Mouse (Mus musculus) lung, embryonic 14.5 days (tissue): ENCODE data around the gene Rrp9. TPM values are rescaled to one million over a fixed set of nuclear protein-coding genes. Genes with fewer than 3 reads are reported as not detected.
A peak's percentile ranks its signal among the peaks of the same experiment; 100 is the strongest.

Experiments used
- ATAC-seq: fragments of 200-750 bp; cut with Nextera tagmentation; 2 replicates; pipeline ENCODE4 v1.8.0; 2017; ENCODE audit warnings: mild to moderate bottlenecking, moderate TSS enrichment, moderate library complexity; ENCODE audit not compliant: insufficient read depth
- DNase-seq: peaks from one replicate; pipeline ENCODE4 v3.0.0-alpha.2; 2015
- H3K27ac ChIP-seq: fragments of 300-500 bp; sonication (generic); 2 replicates; pipeline ENCODE4 v1.5.1; 2014; ENCODE audit warnings: low read depth, mild to moderate bottlenecking, moderate library complexity
- H3K27me3 ChIP-seq: fragments of 300-500 bp; sonication (generic); 2 replicates; pipeline ENCODE4 v1.6.1; 2014; ENCODE audit warnings: low read length, control low read depth; ENCODE audit not compliant: insufficient read depth
- H3K36me3 ChIP-seq: fragments of 300-500 bp; sonication (generic); 2 replicates; pipeline ENCODE4 v1.6.1; 2014; ENCODE audit warnings: control low read depth; ENCODE audit not compliant: insufficient read depth
- H3K4me1 ChIP-seq: fragments of 300-500 bp; sonication (generic); 2 replicates; pipeline ENCODE4 v1.6.1; 2014; ENCODE audit warnings: antibody characterized with exemption, control low read depth; ENCODE audit not compliant: insufficient read depth
- H3K4me2 ChIP-seq: fragments of 300-500 bp; sonication (generic); 2 replicates; pipeline ENCODE4 v1.6.1; 2014; ENCODE audit warnings: mild to moderate bottlenecking
- H3K4me3 ChIP-seq: fragments of 300-500 bp; sonication (generic); 2 replicates; pipeline ENCODE4 v1.5.1; 2014; ENCODE audit warnings: low read depth, low read length
- H3K9ac ChIP-seq: fragments of 300-500 bp; sonication (generic); 2 replicates; pipeline ENCODE4 v1.6.1; 2014
- H3K9me3 ChIP-seq: fragments of 300-500 bp; sonication (generic); 2 replicates; pipeline ENCODE4 v1.6.1; 2016; ENCODE audit warnings: low read depth, low read length, control low read depth
- CTCF ChIP-seq: IDR thresholded peaks from 2 replicates; pipeline ENCODE4 v1.5.1; 2016; ENCODE audit warnings: antibody characterized with exemption, low read depth
- WGBS: fragments of 180-500 bp; shearing (Covaris S2); extraction: QIAGEN DNeasy Blood & Tissue Kit; methylation state at CpG from one replicate; pipeline ENCODE4 v1.1.7; 2014; 5-methylcytosine and 5-hydroxymethylcytosine counted together
- polyA plus RNA-seq: library from polyadenylated mRNA; unstranded; fragments of >200 nt; fragmentation: Nextera tagmentation; extraction: Ambion mirVana; gene quantifications from 2 replicates; pipeline ENCODE4 v1.2.1, GENCODE M21; 2014

The Rrp9 gene
- polyA plus RNA-seq, result 45.2 and 52.7 TPM in 2 replicates

DNA sequence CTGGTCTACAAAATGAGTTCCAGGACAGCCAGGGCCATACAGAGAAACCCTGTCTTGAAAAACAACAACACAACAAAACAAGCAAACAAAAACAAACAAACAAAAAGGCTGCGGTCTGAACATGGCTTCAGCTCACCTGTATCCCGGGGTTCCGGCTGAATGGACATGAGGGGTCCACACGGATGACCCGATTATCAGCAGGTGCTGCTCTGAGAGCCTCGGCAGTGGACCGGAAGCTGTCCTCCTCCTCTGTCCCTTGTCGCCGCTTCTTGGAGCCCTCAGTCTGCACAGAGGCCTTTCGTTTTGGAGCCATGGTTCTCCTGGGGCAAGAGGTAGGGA lies at the start of gene Rrp9:
Rrp9 (plus strand) TSS at position 301 of the 339 bp plus-strand sequence.
- 78% methylated on average over 10 of the region's 10 CpGs for WGBS
- Histone ChIP-seq H3K9ac (peak within 1 kb of the TSS; percentile 34), H3K27ac (peak within 1 kb of the TSS; percentile 71; the same call in 1 of the 2 replicates), H3K36me3 (0 out of 2 replicates have a peak, but pooled peaks cover 2% of the 10 kb centered on the region), H3K27me3 (no peaks in the 10 kb centered on the region), H3K9me3 (no peaks in the 10 kb centered on the region), H3K4me1 (peaks cover 15% of the 10 kb centered on the region), H3K4me3 (no peak within 1 kb of the TSS; the same call in none of the 2 replicates), H3K4me2 (peak within 1 kb of the TSS; percentile 53)
- DNase-seq (no peak), ATAC-seq (no peak)
- TF ChIP-seq CTCF, result no peak

DNA sequence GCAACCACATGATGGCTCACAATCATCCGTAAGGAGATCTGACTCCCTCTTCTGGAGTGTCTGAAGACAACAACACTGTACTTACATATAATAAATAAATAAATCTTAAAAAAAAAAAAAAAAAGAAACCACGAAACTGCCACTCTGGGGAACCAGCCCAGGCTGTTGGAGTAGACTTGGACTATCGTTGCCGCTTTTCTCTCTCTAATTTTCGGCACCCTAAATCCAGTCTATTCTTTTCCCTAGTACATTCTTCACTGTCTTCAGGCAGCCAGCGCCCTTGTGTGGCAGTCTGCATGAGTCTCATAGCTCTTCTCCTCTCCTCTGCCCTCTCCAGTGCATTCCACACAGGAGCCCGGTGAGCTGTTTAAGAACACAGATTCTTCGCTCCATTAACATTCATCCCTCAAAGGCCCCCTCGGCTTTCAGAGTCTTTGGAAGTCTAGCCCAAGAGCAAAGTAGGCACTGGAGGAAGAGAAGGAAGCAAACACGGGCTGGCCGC lies 47.0 kb upstream of the Rrp9 start:
- peak; percentile 34 for DNase-seq
- Histone ChIP-seq H3K9ac (peak overlapping the region; percentile 66), H3K4me1 (0 out of 2 replicates have a peak, but pooled peaks cover 3% of the 10 kb centered on the region), H3K4me3 (peak overlapping the region; percentile 87), H3K36me3 (peaks cover 33% of the 10 kb centered on the region), H3K27ac (peak overlapping the region; percentile 98), H3K9me3 (no peaks in the 10 kb centered on the region), H3K4me2 (peak overlapping the region; percentile 86), H3K27me3 (no peaks in the 10 kb centered on the region)
- no peak; the same call in 1 of the 2 replicates for TF ChIP-seq CTCF
- peak; percentile 60 for ATAC-seq
- WGBS, result 11% methylated on average over 11 of the region's 11 CpGs

DNA sequence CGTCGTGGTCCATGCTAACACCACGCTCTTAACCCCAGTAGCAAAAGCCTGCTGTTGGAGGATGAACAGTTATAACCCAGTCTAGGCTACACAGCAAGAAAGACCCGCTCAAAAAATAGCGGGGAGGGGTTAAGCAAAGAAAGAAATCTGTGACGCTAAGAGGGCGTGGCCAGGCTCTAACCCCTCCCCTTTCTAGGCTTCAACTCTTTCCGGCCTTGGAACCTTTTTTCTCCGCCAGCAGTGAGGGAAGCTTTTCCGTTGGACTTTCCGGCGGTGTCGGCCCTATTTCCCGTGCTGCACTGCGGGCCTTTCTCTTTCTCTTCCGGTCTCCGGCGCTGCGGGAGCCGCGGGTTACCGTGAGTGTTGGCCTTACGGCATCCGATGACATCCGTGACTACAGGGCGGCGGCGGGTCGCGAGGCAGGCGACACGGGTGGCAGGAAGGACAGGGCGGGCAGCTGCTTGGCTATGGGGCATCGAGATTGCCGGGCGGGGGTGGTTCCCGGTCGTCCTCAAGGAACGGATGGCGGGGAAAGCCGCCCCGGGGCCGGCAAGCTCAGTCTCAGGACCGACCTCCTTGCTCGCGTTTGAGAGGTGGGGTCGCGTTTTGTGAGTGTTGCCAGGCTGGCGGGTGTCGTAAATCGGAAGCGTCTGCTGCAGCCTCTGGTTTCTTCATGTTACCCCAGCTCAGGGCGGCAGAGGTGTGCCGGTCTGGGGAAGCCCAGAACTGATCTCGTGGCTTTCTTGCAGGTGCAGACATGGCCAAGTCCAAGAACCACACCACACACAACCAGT lies 46.3 kb upstream of the Rrp9 start, which contains the start of gene Rpl29:
Rpl29 (plus strand) TSS at position 234 of the 794 bp plus-strand sequence.
- peak; percentile 100 for DNase-seq
- no peaks in the 10 kb centered on the region for H3K9me3 ChIP-seq
- 0 out of 2 replicates have a peak, but pooled peaks cover 3% of the 10 kb centered on the region for H3K4me1 ChIP-seq
- peak within 1 kb of the TSS; percentile 96 for H3K9ac ChIP-seq
- H3K36me3 ChIP-seq, result peaks cover 39% of the 10 kb centered on the region
- no peaks in the 10 kb centered on the region for H3K27me3 ChIP-seq
- TF ChIP-seq CTCF, result no peak
- peak within 1 kb of the TSS; percentile 87 for H3K4me3 ChIP-seq
- H3K4me2 ChIP-seq, result peak within 1 kb of the TSS; percentile 89
- peak; percentile 92 for ATAC-seq
- H3K27ac ChIP-seq, result peak within 1 kb of the TSS; percentile 98
- WGBS, result under 1% methylated on average over 55 of the region's 55 CpGs

DNA sequence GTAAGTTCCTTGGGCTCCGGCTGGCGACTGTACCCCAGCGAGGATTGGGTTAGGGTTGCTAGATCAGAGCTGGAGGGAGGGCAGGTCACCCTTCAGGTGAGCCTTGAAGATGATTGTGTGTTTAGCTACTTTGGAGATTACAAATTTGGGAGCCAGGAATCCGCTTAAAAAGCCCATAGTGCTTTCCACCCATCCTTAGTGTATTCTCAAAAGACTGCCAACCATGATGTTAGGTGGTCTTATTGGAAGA lies 45.8 kb upstream of the Rrp9 start:
- peak overlapping the region; percentile 87 for H3K4me3 ChIP-seq
- no peak for ATAC-seq
- H3K36me3 ChIP-seq, result peaks cover 40% of the 10 kb centered on the region
- peak overlapping the region; percentile 96 for H3K9ac ChIP-seq
- 0 out of 2 replicates have a peak, but pooled peaks cover 3% of the 10 kb centered on the region for H3K4me1 ChIP-seq
- H3K27ac ChIP-seq, result peak overlapping the region; percentile 98
- no peaks in the 10 kb centered on the region for H3K9me3 ChIP-seq
- TF ChIP-seq CTCF, result no peak
- peak overlapping the region; percentile 89 for H3K4me2 ChIP-seq
- no peaks in the 10 kb centered on the region for H3K27me3 ChIP-seq
- no peak for DNase-seq
- WGBS, result 3% methylated on average over 4 of the region's 4 CpGs

DNA sequence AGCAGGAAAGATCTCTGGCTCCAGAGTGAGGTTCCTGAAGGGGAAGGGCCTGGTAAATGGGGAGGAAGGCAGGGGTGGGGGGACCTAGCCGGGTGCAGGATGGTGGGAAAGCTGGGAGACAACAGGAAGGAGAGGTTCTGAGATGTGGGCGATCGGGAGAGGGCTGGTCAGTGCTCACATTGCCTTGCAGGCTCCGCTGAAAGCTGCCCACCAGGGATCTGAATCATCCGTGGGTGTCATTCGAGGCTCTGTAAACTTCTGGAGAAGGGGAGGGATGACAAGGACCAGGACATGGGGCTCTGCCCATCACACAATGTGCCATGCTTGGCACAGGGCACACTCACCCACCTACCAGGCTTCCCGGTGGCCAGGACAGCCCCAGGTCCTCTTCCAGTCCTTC lies 42.4 kb upstream of the Rrp9 start:
- Histone ChIP-seq H3K36me3 (peaks cover 40% of the 10 kb centered on the region), H3K4me2 (no peak overlapping the region), H3K27ac (no peak overlapping the region), H3K4me1 (peaks cover 3% of the 10 kb centered on the region; the same call in 1 of the 2 replicates), H3K27me3 (no peaks in the 10 kb centered on the region), H3K4me3 (no peak overlapping the region), H3K9ac (no peak overlapping the region), H3K9me3 (no peaks in the 10 kb centered on the region)
- ATAC-seq (no peak), DNase-seq (no peak)
- TF ChIP-seq CTCF, result no peak
- WGBS, result 65% methylated on average over 7 of the region's 7 CpGs

DNA sequence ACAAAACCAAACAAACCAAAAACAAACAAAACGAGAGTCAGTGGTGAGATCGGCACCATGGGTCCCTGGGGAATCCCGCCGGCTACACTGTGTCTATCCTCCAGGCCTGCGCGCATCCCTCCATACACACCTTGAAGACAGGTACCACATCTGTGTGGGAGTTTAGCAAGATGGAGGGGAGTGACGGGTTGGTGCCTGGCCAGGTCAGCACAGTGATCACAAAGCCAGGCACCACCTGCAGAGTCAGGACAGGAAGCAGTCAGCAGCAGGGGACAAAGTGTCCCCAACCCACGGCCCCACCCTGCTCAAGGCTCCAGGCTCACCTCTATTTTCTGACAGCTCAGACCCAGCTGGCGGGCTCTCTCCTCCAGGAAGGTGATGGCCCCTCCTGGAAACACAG lies 39.2 kb upstream of the Rrp9 start:
- Histone ChIP-seq H3K9me3 (no peaks in the 10 kb centered on the region), H3K4me3 (no peak overlapping the region), H3K27me3 (no peaks in the 10 kb centered on the region), H3K4me2 (no peak overlapping the region), H3K9ac (no peak overlapping the region), H3K4me1 (peaks cover 3% of the 10 kb centered on the region; the same call in 1 of the 2 replicates), H3K27ac (no peak overlapping the region), H3K36me3 (peaks cover 29% of the 10 kb centered on the region)
- ATAC-seq (no peak), DNase-seq (no peak)
- 69% methylated on average over 9 of the region's 9 CpGs for WGBS
- no peak for TF ChIP-seq CTCF

DNA sequence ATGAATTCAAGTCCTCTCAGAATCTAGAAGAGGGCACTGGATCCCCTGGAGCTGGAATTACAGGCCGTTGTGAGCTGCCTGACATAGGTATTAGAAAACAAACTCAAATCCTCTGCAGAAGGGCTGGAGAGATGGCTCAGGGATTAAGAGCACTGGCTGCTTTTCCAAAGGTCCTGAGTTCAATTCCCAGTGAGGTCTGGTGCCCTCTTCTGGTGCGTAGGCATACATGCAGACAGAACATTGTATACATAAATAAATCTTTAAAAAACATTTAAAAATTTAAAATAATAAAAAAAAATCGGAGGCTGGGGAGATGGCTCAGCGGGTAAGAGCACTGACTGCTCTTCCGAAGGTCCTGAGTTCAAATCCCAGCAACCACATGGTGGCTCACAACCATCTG lies 33.1 kb upstream of the Rrp9 start:
- 73% methylated on average over 5 of the region's 5 CpGs for WGBS
- ATAC-seq, result no peak
- 0 out of 2 replicates have a peak, but pooled peaks cover 6% of the 10 kb centered on the region for H3K36me3 ChIP-seq

More for the DNA sequence above, 33.1 kb upstream of the Rrp9 start:
- TF ChIP-seq CTCF, result peak; percentile 40
- Histone ChIP-seq H3K27me3 (no peaks in the 10 kb centered on the region), H3K4me3 (no peak overlapping the region), H3K27ac (no peak overlapping the region), H3K9me3 (no peaks in the 10 kb centered on the region), H3K4me2 (no peak overlapping the region), H3K9ac (no peak overlapping the region), H3K4me1 (peaks cover 7% of the 10 kb centered on the region)
- no peak for DNase-seq
